Mouse (Mus musculus): ENCODE measurements around the gene Zbtb14. TPM values are rescaled to one million over a fixed set of nuclear protein-coding genes. Genes with fewer than 3 reads are reported as not detected.

The Zbtb14 gene
- total and polyA plus RNA-seq, 3 experiments = 2.4 to 16.9 (median 14.1) TPM

Other genes starting within 250 kb of the Zbtb14 start
- not detected for gene Akain1, start 56.3 kb downstream of the Zbtb14 start, total RNA-seq (2021)
- 0.08 TPM in 1 of 2 replicates, not detected in the other for gene Akain1, start 56.3 kb downstream of the Zbtb14 start, polyA plus RNA-seq (2012; rRNA removed)